Mouse (Mus musculus) thymus, postnatal 36 days (tissue): ENCODE measurements around the gene Sox6.

Experiments used
- DNase-seq, 2 experiments: peaks; one replicate each; pipeline ENCODE4 v3.0.0; 2022; ENCODE audit warnings: mixed read lengths in 2 of 2

The Sox6 gene

GRCm38 (mm10) chr7:115888561-115888960 lies 150.0 kb downstream of the Sox6 start:
- no peak for DNase-seq

GRCm38 (mm10) chr7:115888120-115888519 lies 150.5 kb downstream of the Sox6 start:
- DNase-seq, result no peak

- no peak for DNase-seq
Observed at GRCm38 (mm10) chr7:115872903-115873302, 165.7 kb downstream of the Sox6 start.

- DNase-seq, result no peak
Observed at GRCm38 (mm10) chr7:115868504-115868903, 170.1 kb downstream of the Sox6 start.

GRCm38 (mm10) chr7:115867518-115868270 lies 170.9 kb downstream of the Sox6 start:
- DNase-seq, result no peak

- DNase-seq, result no peak
Observed at GRCm38 (mm10) chr7:115866698-115867500, 171.7 kb downstream of the Sox6 start.

- no peak for DNase-seq
Observed at GRCm38 (mm10) chr7:115865979-115866697, 172.5 kb downstream of the Sox6 start.

- no peak for DNase-seq
Observed at GRCm38 (mm10) chr7:115865231-115865630, 173.4 kb downstream of the Sox6 start.

GRCm38 (mm10) chr7:115864411-115864810 lies 174.2 kb downstream of the Sox6 start:
- DNase-seq, result no peak

- DNase-seq, result no peak
Observed at GRCm38 (mm10) chr7:115859691-115860401, 178.8 kb downstream of the Sox6 start.

- no peak for DNase-seq
Observed at GRCm38 (mm10) chr7:115851131-115851530, 187.5 kb downstream of the Sox6 start.

- DNase-seq, result no peak
Observed at GRCm38 (mm10) chr7:115845791-115846366, 192.7 kb downstream of the Sox6 start.

- DNase-seq, result no peak
Observed at GRCm38 (mm10) chr7:115844910-115845309, 193.7 kb downstream of the Sox6 start.

GRCm38 (mm10) chr7:115844431-115844830 lies 194.2 kb downstream of the Sox6 start:
- no peak for DNase-seq

GRCm38 (mm10) chr7:115842251-115842650 lies 196.3 kb downstream of the Sox6 start:
- no peak for DNase-seq

GRCm38 (mm10) chr7:115840613-115841012 lies 198.0 kb downstream of the Sox6 start:
- DNase-seq, result no peak

- DNase-seq, result no peak
Observed at GRCm38 (mm10) chr7:115835005-115835404, 203.6 kb downstream of the Sox6 start.

GRCm38 (mm10) chr7:115833701-115834100 lies 204.9 kb downstream of the Sox6 start:
- DNase-seq, result no peak

- no peak for DNase-seq
Observed at GRCm38 (mm10) chr7:115830938-115831873, 207.4 kb downstream of the Sox6 start.

GRCm38 (mm10) chr7:115830366-115830765 lies 208.2 kb downstream of the Sox6 start:
- DNase-seq, result no peak

GRCm38 (mm10) chr7:115829756-115830155 lies 208.8 kb downstream of the Sox6 start:
- DNase-seq, result no peak
